Mouse (Mus musculus): ENCODE measurements around the gene Gm21903.
"Not testable (repeated sequence)": the region's sequence is repeated elsewhere in the genome, so short reads cannot be mapped to it uniquely, and the experiment has no call there.

Gene Gm21903

GRCm38 (mm10) chr17:39043241-39043640 is at the start of gene Gm21903:
TSS of gene Gm21903 (minus strand) at chr17:39043341.
- DNase-seq (ENCODE audit: low spot score), result no peak

DNA sequence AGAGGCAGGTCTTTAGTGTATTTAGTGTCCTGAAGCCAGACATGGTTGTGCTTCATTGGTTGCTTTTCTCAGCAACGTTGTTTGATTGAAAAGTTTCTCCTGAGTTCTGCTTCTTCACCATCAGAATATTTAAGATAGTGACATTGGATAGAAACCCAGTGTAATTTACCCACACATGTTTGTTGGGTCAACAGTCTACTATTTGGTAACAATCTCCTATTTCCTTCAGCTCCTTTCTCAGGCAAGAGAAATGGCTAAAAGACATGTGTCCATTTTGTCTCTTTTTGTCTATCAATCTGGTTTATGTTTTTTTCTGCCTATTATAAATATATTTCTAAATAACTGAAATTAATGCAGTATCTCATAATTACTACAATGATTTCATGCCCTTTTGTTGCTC is 33.8 kb upstream of the Gm21903 start, which contains the start of gene Esp23:
Gene Esp23, minus strand, starts transcription at position 101 of the 400 bp plus-strand sequence.
- no peak for DNase-seq (ENCODE audit: low spot score)

DNA sequence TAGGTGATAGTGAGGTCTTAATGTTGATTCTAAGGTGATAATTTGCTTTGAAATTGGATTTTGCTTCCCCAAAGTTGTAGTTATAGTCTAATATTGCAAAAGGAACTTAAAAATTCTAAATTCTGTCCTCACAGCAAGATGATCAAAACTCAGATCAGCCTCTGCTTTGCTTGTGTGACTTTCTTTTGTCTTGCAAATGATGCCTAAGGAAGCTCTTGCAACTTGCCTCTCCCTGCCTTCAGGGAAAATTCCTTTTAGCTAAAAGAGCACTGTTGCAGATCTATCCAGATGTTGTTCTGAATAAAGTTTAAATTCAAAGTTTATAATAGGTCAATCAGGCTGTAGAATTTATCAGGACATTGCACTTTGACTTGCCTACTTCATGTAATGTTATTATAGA is 20.5 kb upstream of the Gm21903 start:
- no peak for DNase-seq (ENCODE audit: low spot score)

DNA sequence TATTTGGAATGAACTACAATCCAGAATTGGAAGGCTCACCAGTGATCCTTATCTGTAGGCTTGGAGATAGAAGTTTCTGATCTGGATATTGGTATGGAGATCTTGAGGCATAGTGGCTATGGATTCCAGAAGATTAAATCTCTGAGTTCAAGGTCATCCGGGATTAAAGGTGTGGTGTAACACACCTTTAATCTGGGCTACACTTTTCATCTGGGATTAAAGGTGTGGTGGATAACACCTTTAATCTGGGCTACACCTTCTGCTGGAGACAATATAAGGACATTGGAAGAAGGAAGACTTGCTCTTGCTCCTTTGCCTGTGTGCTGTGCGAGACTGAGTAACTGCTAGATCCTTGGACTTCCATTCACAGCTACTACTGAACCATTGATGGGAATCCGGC is 6.7 kb downstream of the Gm21903 start, which contains the start of gene Esp24:
Gene Esp24, plus strand, starts transcription at position 301 of the 400 bp plus-strand sequence.
- DNase-seq (ENCODE audit: low spot score), result not testable (repeated sequence)

DNA sequence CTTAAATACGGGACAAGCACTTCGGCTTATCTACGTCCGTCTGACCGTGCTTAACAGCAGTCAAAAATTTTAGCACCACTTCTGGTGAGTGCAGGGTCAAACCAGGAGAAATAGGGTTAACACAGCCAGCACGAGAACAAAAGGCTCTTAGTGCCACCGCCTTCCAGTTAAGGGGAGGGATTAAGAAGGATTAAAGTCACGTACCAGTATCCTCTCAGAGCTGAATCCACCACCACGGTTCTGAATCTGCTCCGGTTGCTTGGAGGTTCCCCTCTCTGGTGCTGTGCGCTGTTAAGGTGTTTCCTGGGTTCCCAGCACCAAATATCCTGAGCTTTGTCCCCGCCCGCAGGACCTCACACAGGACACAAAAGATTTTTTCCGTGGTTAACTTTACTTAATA is 26.0 kb downstream of the Gm21903 start:
- DNase-seq (ENCODE audit: low spot score), result no peak

- no peak for DNase-seq (ENCODE audit: low spot score)
These were observed 32.2 kb downstream of the Gm21903 start for GRCm38 (mm10) chr17:39010675-39011638.

GRCm38 (mm10) chr17:39009846-39010245 is 33.3 kb downstream of the Gm21903 start:
- no peak for DNase-seq (ENCODE audit: low spot score)

Data from layer of hippocampus, adult 11-12 months (tissue).